Mouse (Mus musculus) thymus, postnatal 36 days (tissue): ENCODE results near the gene Palm2.
A peak's percentile ranks its signal among the peaks of the same experiment; 100 is the strongest.

Experiments used
- DNase-seq, 2 experiments: peaks; one replicate each; pipeline ENCODE4 v3.0.0; 2022; ENCODE audit warnings: mixed read lengths in 2 of 2

Palm2 gene

DNA sequence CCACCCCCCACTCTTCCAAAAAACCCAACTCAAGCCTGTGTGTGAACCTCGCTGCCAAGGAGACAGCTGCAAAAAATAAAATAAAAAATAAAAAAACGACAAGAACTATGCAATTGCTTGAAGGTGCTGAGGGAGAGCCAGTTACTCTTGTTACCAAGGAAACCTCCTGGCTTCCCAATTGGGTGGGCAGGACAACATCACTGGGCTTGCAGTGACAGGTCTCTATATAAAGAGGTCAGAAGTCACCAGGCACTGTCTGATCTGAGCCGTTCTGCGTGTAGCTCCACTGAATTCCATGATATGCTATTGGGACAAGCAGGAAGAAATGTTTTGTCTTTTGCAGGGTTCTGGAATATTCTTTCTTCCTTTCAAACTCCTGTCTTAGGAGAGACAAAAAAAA, 282.7 kb downstream of the Palm2 start:
- no peak for DNase-seq

DNA sequence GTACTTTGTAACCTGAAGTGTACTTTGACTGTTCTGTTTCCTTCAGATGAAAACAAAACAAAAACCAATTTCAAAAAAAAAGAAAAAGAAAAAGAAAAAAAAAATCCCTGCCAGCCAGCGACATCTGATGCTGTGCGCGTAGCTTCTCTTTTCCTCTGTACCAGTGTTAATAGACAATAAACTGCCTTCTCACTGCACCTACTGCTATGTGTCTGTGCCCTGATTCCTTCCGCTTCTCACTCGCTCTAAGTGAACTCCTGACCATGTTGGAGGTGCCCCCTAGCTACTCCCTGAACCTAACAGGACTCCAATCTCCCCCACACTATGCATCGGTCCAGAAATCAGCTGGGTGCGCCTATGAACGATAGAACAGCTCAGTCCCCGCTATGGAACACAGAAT, 283.3 kb downstream of the Palm2 start, which contains the start of gene Akap2:
Gene Akap2 (plus strand): TSS at position 304 of the 400 bp plus-strand sequence.
- no peak for DNase-seq

DNA sequence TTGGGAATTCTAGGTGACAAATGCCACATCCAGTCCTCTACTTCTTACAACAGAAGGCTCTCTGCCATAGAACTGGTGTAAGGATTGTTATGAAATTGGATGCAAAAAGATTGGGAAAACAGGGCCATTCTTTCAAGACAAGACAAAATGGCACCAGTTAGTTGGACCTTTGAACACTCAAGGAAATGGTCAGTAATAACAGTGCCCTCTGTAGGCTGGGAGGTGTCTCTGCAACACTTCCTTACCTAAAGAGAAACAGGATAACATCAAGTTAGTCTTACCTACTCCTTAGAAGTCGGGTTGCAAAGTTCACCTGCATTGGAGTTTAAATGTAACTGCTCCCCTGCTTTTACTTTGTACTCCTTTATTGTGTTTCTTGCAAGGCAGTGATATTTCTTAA, 285.3 kb downstream of the Palm2 start:
- DNase-seq = no peak

- DNase-seq = peak; percentile 42 to 58
Observed at GRCm38 (mm10) chr4:57720869-57721361, 286.9 kb downstream of the Palm2 start.

DNA sequence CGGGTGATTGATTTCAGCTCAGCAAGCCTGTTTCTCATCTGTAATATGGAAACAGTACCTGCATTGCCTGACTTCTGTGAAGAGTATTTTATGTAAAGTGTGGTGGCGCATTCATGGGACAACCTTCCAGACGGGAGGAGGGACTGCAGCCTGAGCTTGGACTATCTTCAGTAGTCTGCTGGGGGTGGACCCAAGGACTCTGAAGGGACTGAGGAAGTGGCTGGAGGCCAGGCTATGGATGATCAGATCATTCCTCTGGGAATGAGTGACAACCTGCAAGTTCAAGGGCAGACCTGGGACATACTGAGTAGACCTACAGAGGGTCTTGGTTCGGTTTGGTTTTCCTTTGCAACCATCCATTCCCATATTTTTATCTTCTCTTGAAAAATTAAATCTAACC, 288.2 kb downstream of the Palm2 start:
- DNase-seq = no peak

DNA sequence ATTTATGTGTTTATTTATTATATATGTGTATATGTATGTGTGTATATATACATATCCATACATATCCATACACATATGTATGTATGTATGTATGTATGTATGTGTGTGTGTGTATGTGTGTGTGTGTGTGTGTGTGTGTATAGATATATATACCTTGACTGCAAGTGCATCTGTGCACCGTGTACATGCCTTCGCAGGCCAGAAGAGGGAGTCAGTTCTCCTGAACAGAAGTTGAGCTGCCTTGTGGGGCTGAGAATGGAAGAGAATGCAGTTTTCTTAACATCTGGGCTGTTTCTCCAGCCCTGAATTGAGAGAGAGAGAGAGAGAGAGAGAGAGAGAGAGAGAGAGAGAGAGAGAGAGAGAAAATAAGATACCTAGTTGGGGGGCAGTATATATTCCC, 289.6 kb downstream of the Palm2 start:
- DNase-seq = peak in 1 of 2 experiments; percentile 49

- DNase-seq = no peak
Observed at GRCm38 (mm10) chr4:57725569-57725968, 291.5 kb downstream of the Palm2 start.

GRCm38 (mm10) chr4:57728611-57729183, 294.6 kb downstream of the Palm2 start:
- no peak for DNase-seq

DNA sequence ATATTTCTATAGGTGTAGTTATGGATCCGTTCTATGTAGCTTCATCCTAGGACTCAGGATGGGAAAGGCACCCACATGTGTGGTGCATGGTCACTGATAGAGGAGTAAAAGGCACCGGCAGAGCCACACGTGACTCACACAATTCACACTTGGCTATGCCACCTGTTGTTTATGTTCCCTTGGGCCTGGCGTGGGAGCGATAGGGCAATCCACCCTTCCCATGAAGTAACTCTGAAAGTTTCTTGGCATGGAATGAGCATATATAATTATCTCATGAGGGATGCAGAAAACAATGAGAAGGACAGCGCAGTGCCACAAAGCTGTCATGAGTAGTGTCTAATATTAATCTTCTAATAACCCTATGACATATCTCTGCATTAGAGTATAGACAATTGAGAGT, 296.0 kb downstream of the Palm2 start:
- DNase-seq = no peak

GRCm38 (mm10) chr4:57730801-57731598, 297.0 kb downstream of the Palm2 start:
- DNase-seq = peak; percentile 25 to 38

GRCm38 (mm10) chr4:57732351-57732750, 298.3 kb downstream of the Palm2 start:
- no peak for DNase-seq

DNA sequence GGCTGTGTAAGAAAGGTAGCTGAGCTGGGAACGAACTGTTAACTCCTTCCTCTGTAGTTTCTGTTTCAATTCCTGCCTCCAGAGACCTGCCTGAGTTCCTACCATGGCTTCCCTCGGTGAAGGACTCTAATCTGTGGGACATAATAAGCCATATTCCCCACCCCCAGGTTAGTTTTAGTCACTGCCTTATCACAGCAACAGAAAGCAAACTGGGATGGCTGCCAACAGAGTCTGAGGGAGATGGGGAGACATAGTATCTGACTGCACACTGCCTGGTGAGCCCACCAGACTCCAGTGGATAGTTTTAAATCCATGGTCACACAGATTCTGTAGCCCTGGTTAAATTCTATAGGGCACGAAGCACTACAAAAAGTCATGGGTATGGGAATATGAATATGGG, 299.4 kb downstream of the Palm2 start:
- no peak for DNase-seq

DNA sequence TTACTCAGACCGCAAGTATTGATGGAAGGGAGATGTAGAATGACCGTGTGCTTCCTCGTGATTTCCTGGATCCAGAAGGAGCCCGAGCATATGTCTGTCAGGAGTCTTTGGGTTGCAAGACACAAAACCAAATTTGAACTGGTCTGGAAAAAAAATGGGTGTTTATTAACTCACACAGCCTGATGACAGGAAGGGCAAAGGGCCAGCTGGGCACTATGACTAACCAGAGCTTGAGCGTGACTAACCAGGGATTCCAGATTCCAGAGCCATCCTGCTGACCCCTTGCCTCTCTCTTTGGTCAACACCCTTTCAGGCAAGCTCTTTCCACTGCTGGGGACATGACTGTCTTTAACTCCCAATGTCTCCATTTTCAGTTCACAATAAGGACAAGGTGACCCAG, 301.4 kb downstream of the Palm2 start:
- no peak for DNase-seq

GRCm38 (mm10) chr4:57738856-57739552, 305.0 kb downstream of the Palm2 start:
- DNase-seq = no peak

GRCm38 (mm10) chr4:57743325-57743929, 309.4 kb downstream of the Palm2 start:
- no peak for DNase-seq

- DNase-seq = no peak
Observed at GRCm38 (mm10) chr4:57750651-57751050, 316.6 kb downstream of the Palm2 start.

GRCm38 (mm10) chr4:57751054-57751453, 317.0 kb downstream of the Palm2 start:
- no peak for DNase-seq

GRCm38 (mm10) chr4:57751566-57751965, 317.5 kb downstream of the Palm2 start:
- DNase-seq = no peak

- DNase-seq = no peak
Observed at GRCm38 (mm10) chr4:57755085-57755484, 321.0 kb downstream of the Palm2 start.

GRCm38 (mm10) chr4:57757997-57758396, 323.9 kb downstream of the Palm2 start:
- no peak for DNase-seq
